Mouse (Mus musculus) small intestine, adult 2 months (tissue): ENCODE measurements around the gene Uggt2.

Experiments used
- CTCF ChIP-seq: fragments of 200-500 bp; IDR thresholded peaks from 2 replicates; pipeline ENCODE4 v1.5.1; 2012; ENCODE audit warnings: low read depth, mild to moderate bottlenecking, control low read depth, inconsistent platforms, low read length, moderate library complexity, mixed read lengths; ENCODE audit not compliant: insufficient replicate concordance, insufficient read length; ENCODE audit errors: extremely low read depth
- POLR2A ChIP-seq: fragments of 200-500 bp; IDR thresholded peaks from 2 replicates; pipeline ENCODE4 v1.6.1; 2012; ENCODE audit warnings: low read depth, mild to moderate bottlenecking, control low read depth, inconsistent platforms, low read length, moderate library complexity

DNA sequence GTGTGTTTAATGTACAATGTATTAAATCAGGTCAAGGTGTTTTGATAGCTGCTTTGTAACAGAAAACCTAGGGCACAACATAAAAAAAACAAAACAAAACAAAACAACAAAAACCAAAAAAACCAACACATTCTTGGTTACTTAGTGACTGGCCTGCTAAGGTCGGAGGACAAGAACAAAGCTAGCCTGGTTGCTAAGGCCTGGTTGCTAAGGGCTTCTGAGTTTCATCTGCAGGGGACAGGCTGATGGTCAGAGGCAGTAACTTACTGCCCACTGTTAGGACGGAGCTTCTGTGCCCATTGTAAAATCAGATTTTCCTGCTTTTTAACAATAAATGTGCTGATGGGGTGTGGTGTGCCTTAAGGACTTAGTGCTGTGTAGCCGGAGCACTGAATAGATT lies 61.5 kb downstream of the Uggt2 start:
- TF ChIP-seq CTCF (no peak), POLR2A (no peak)
